Mouse (Mus musculus) CH12.LX (cell line): ENCODE results near the gene Ercc6l.

Experiments used
- CTCF ChIP-seq, 2 experiments: IDR thresholded peaks in 1 of 2; conservative IDR thresholded peaks in 1 of 2; 2 replicates each; pipeline ENCODE4 v1.5.1; 2011 to 2012; ENCODE audit warnings: low read depth in 2 of 2, low read length in 2 of 2, improper control_type of control experiment in 1 of 2, inconsistent platforms in 1 of 2, mild to moderate bottlenecking in 1 of 2, moderate library complexity in 1 of 2
- E2F4 ChIP-seq: IDR thresholded peaks from 2 replicates; pipeline ENCODE4 v1.6.1; 2011; ENCODE audit warnings: low read depth, low read length, improper control_type of control experiment; ENCODE audit not compliant: insufficient replicate concordance
- ELF1 ChIP-seq: IDR thresholded peaks from 2 replicates; pipeline ENCODE4 v1.6.1; 2014; ENCODE audit warnings: low read depth, mild to moderate bottlenecking, inconsistent platforms, low read length, improper control_type of control experiment
- GABPA ChIP-seq: IDR thresholded peaks from 2 replicates; pipeline ENCODE4 v1.6.1; 2012; ENCODE audit warnings: low read depth, low read length, improper control_type of control experiment, inconsistent platforms; ENCODE audit not compliant: insufficient replicate concordance
- HCFC1 ChIP-seq: IDR thresholded peaks from 2 replicates; pipeline ENCODE4 v1.6.1; 2012; ENCODE audit warnings: low read depth, mild to moderate bottlenecking, inconsistent platforms, low read length, improper control_type of control experiment
- MAFK ChIP-seq: IDR thresholded peaks from 2 replicates; pipeline ENCODE4 v1.6.1; 2011; ENCODE audit warnings: low read length, improper control_type of control experiment; ENCODE audit not compliant: insufficient replicate concordance
- MAX ChIP-seq: IDR thresholded peaks from 2 replicates; pipeline ENCODE4 v1.6.1; 2011; ENCODE audit warnings: low read length, improper control_type of control experiment
- MAZ ChIP-seq: IDR thresholded peaks from 2 replicates; pipeline ENCODE4 v1.6.1; 2012; ENCODE audit warnings: low read depth, mild to moderate bottlenecking, inconsistent platforms, low read length, improper control_type of control experiment, moderate library complexity
- NELFE ChIP-seq: IDR thresholded peaks from 2 replicates; pipeline ENCODE4 v1.6.1; 2011; ENCODE audit warnings: low read depth, low read length, improper control_type of control experiment
- POLR2A ChIP-seq: IDR thresholded peaks from 2 replicates; pipeline ENCODE4 v1.6.1; 2011; ENCODE audit warnings: low read depth, mild to moderate bottlenecking, improper control_type of control experiment, low read length
- TCF12 ChIP-seq: IDR thresholded peaks from 2 replicates; pipeline ENCODE4 v1.6.1; 2014; ENCODE audit warnings: low read depth, mild to moderate bottlenecking, inconsistent platforms, low read length, improper control_type of control experiment
- ZC3H11A ChIP-seq: IDR thresholded peaks from 2 replicates; pipeline ENCODE4 v1.6.1; 2012; ENCODE audit warnings: low read depth, mild to moderate bottlenecking, inconsistent platforms, low read length, improper control_type of control experiment
- ZKSCAN1 ChIP-seq: IDR thresholded peaks from 2 replicates; pipeline ENCODE4 v1.6.1; 2012; ENCODE audit warnings: low read depth, inconsistent platforms, low read length, improper control_type of control experiment, borderline replicate concordance

DNA sequence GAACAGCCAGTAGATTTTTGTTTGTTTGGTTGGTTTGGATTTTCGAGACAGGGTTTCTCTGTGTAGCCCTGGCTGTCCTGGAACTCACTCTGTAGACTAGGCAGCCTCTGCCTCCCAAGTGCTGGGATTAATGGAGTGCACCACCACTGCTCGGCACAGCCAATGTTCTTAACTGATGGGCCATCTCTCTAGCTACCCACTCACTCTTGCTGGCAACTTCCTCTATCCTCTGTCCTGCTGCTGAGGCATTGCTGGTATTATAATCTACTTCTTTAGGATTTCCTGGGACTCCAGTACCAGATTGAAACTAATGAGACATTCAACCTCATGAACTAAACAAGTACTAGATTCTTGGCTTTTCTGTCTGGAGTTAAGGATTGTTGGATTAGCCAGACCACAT is 3.6 kb upstream of the Ercc6l start:
- TF ChIP-seq MAX (no peak), CTCF (conservative IDR thresholded peaks at IDR 0.05 in 1 of 2, IDR thresholded peaks at IDR 0.05 in 1 of 2; ENCODE audit: low read depth in 2 of 2, low read length in 2 of 2) (no peak), HCFC1 (no peak), POLR2A (no peak), NELFE (no peak), TCF12 (no peak), ZKSCAN1 (no peak), E2F4 (no peak), ZC3H11A (no peak), MAZ (no peak), MAFK (no peak), ELF1 (no peak), GABPA (no peak)
